Mouse (Mus musculus): ENCODE data around the gene Lrrc3c. TPM values are rescaled to one million over a fixed set of nuclear protein-coding genes. Genes with fewer than 3 reads are reported as not detected.

The Lrrc3c gene
- polyA plus RNA-seq, 1 experiment from 2014 or later: not detected

GRCm38 (mm10) chr11:98584146-98584545, 13.9 kb upstream of the Lrrc3c start:
- no peak overlapping the region for H3K4me2 ChIP-seq (ENCODE audit: low read length)
- no peak for ATAC-seq
- no peak overlapping the region for H3K9ac ChIP-seq (replicated peaks; ENCODE audit: low read depth, low read length)
- no peaks in the 10 kb centered on the region for H3K27me3 ChIP-seq (replicated peaks; ENCODE audit: control insufficient read depth, insufficient read depth, low read length)
- 76% methylated on average over 1 of the region's 1 CpGs for WGBS
- H3K4me3 ChIP-seq (replicated peaks; ENCODE audit: low read length): no peak overlapping the region
- no peak overlapping the region for H3K27ac ChIP-seq (ENCODE audit: low read length)
- peaks cover 24% of the 10 kb centered on the region for H3K4me1 ChIP-seq (replicated peaks; ENCODE audit: control insufficient read depth, insufficient read depth, low read length)
- H3K36me3 ChIP-seq (ENCODE audit: control insufficient read depth, insufficient read depth): peaks cover 6% of the 10 kb centered on the region
- H3K9me3 ChIP-seq (ENCODE audit: control insufficient read depth, low read length): no peaks in the 10 kb centered on the region

- ATAC-seq: no peak
- H3K4me2 ChIP-seq (ENCODE audit: low read length): no peak overlapping the region
- H3K36me3 ChIP-seq (ENCODE audit: control insufficient read depth, insufficient read depth): peaks cover 6% of the 10 kb centered on the region
- H3K4me1 ChIP-seq (replicated peaks; ENCODE audit: control insufficient read depth, insufficient read depth, low read length): peaks cover 24% of the 10 kb centered on the region
- H3K27ac ChIP-seq (ENCODE audit: low read length): no peak overlapping the region
- no peak overlapping the region for H3K4me3 ChIP-seq (replicated peaks; ENCODE audit: low read length)
- 95% methylated on average over 6 of the region's 6 CpGs for WGBS
- H3K27me3 ChIP-seq (replicated peaks; ENCODE audit: control insufficient read depth, insufficient read depth, low read length): no peaks in the 10 kb centered on the region
- H3K9ac ChIP-seq (replicated peaks; ENCODE audit: low read depth, low read length): no peak overlapping the region
- no peaks in the 10 kb centered on the region for H3K9me3 ChIP-seq (ENCODE audit: control insufficient read depth, low read length)
These were observed 13.4 kb upstream of the Lrrc3c start for GRCm38 (mm10) chr11:98584629-98585177.

GRCm38 (mm10) chr11:98586087-98586891, 11.8 kb upstream of the Lrrc3c start:
- H3K9me3 ChIP-seq (ENCODE audit: control insufficient read depth, low read length): no peaks in the 10 kb centered on the region
- peak overlapping the region; percentile 73 for H3K27ac ChIP-seq (ENCODE audit: low read length)
- H3K9ac ChIP-seq (replicated peaks; ENCODE audit: low read depth, low read length): peak overlapping the region; percentile 81
- H3K27me3 ChIP-seq (replicated peaks; ENCODE audit: control insufficient read depth, insufficient read depth, low read length): no peaks in the 10 kb centered on the region
- 1% methylated on average over 22 of the region's 22 CpGs for WGBS
- peaks cover 24% of the 10 kb centered on the region for H3K4me1 ChIP-seq (replicated peaks; ENCODE audit: control insufficient read depth, insufficient read depth, low read length)
- H3K4me2 ChIP-seq (ENCODE audit: low read length): peak overlapping the region; percentile 93
- peak overlapping the region; percentile 87 for H3K4me3 ChIP-seq (replicated peaks; ENCODE audit: low read length)
- H3K36me3 ChIP-seq (ENCODE audit: control insufficient read depth, insufficient read depth): peaks cover 6% of the 10 kb centered on the region
- peak; percentile 26 for ATAC-seq

DNA sequence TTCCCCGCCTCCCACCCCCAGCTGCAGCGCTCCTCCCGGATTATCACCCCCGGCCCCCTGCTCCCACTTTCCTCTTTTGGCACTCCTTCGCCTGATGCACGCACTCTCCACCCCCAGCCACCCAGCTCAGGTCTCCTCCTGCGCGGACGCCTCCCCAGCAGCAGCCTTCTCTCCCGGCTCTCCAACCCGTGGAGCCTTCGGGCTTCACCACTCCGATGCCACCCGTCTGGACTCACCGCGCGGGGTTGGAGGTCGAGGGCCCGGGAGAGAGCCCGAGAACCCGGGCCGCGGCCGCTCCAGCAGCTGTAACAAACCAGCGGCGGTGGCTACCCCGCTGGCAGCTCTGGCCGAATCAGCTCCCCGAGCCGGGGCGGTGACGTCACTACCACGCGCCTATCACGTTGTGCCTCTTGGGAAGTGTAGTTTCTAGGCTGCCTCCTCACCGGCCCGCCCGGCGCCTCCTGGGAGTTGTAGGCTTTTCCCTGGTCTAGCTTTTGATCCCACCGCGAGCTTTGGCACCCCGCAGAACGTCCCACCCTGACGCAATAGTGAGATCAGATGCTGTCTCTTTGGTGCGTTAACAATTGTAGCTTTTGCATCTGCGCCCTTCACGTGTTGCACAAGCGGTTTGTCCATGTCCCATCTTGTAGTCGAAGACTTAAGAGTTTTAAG, 11.1 kb upstream of the Lrrc3c start, which contains the start of gene Ormdl3:
Gene Ormdl3 (minus strand): TSS at position 477 of the 672 bp plus-strand sequence.
- H3K27me3 ChIP-seq (replicated peaks; ENCODE audit: control insufficient read depth, insufficient read depth, low read length): no peaks in the 10 kb centered on the region
- peak; percentile 97 for ATAC-seq
- H3K4me2 ChIP-seq (ENCODE audit: low read length): peak within 1 kb of the TSS; percentile 93
- H3K9me3 ChIP-seq (ENCODE audit: control insufficient read depth, low read length): no peaks in the 10 kb centered on the region
- peak within 1 kb of the TSS; percentile 87 for H3K4me3 ChIP-seq (replicated peaks; ENCODE audit: low read length)
- H3K9ac ChIP-seq (replicated peaks; ENCODE audit: low read depth, low read length): peak within 1 kb of the TSS; percentile 81
- peak within 1 kb of the TSS; percentile 73 for H3K27ac ChIP-seq (ENCODE audit: low read length)
- H3K4me1 ChIP-seq (replicated peaks; ENCODE audit: control insufficient read depth, insufficient read depth, low read length): peaks cover 24% of the 10 kb centered on the region
- peaks cover 6% of the 10 kb centered on the region for H3K36me3 ChIP-seq (ENCODE audit: control insufficient read depth, insufficient read depth)
- 1% methylated on average over 49 of the region's 49 CpGs for WGBS

GRCm38 (mm10) chr11:98587684-98588546, 10.2 kb upstream of the Lrrc3c start:
- H3K4me1 ChIP-seq (replicated peaks; ENCODE audit: control insufficient read depth, insufficient read depth, low read length): peaks cover 24% of the 10 kb centered on the region
- peak overlapping the region; percentile 46 for H3K27ac ChIP-seq (ENCODE audit: low read length)
- WGBS: 6% methylated on average over 20 of the region's 20 CpGs
- peak overlapping the region; percentile 54 for H3K4me2 ChIP-seq (ENCODE audit: low read length)
- H3K27me3 ChIP-seq (replicated peaks; ENCODE audit: control insufficient read depth, insufficient read depth, low read length): 0 out of 2 replicates have a peak, but pooled peaks cover 2% of the 10 kb centered on the region
- H3K4me3 ChIP-seq (replicated peaks; ENCODE audit: low read length): peak overlapping the region; percentile 87
- peak overlapping the region; percentile 34 for H3K9ac ChIP-seq (replicated peaks; ENCODE audit: low read depth, low read length)
- H3K9me3 ChIP-seq (ENCODE audit: control insufficient read depth, low read length): no peaks in the 10 kb centered on the region
- ATAC-seq: 0 out of 2 replicates have a peak, but pooled peaks have one; percentile 15
- H3K36me3 ChIP-seq (ENCODE audit: control insufficient read depth, insufficient read depth): peaks cover 4% of the 10 kb centered on the region

- 58% methylated on average over 6 of the region's 6 CpGs for WGBS
- Histone ChIP-seq H3K9me3 (ENCODE audit: control insufficient read depth, low read length) (no peaks in the 10 kb centered on the region), H3K27me3 (replicated peaks; ENCODE audit: control insufficient read depth, insufficient read depth, low read length) (0 out of 2 replicates have a peak, but pooled peaks cover 2% of the 10 kb centered on the region), H3K27ac (ENCODE audit: low read length) (no peak overlapping the region), H3K4me2 (ENCODE audit: low read length) (no peak overlapping the region), H3K4me1 (replicated peaks; ENCODE audit: control insufficient read depth, insufficient read depth, low read length) (peaks cover 24% of the 10 kb centered on the region), H3K9ac (replicated peaks; ENCODE audit: low read depth, low read length) (no peak overlapping the region), H3K36me3 (ENCODE audit: control insufficient read depth, insufficient read depth) (no peaks in the 10 kb centered on the region), H3K4me3 (replicated peaks; ENCODE audit: low read length) (no peak overlapping the region)
- no peak for ATAC-seq
These were observed 9.2 kb upstream of the Lrrc3c start for GRCm38 (mm10) chr11:98588833-98589281.

DNA sequence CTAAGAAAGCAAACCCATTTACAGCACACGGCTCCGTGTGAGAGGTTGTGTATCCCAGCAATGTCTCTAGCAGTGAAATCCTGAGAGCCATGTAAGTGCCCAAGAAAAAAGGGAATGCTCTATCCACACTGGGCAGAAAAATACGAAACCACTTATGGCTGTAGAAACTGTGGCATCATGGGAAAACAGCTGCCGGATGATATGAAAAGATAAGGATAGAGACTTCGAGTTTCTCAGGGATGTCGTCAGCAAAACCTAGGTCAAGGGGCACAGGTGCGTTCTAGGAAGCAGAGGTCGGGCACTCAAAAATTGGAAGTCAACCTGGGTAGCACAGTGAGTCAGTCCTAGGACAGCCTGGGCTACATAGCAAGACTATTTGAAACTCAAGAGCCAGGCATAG, 8.8 kb upstream of the Lrrc3c start:
- no peak for ATAC-seq
- Histone ChIP-seq H3K4me1 (replicated peaks; ENCODE audit: control insufficient read depth, insufficient read depth, low read length) (peaks cover 24% of the 10 kb centered on the region), H3K9ac (replicated peaks; ENCODE audit: low read depth, low read length) (no peak overlapping the region), H3K4me2 (ENCODE audit: low read length) (no peak overlapping the region), H3K4me3 (replicated peaks; ENCODE audit: low read length) (no peak overlapping the region), H3K36me3 (ENCODE audit: control insufficient read depth, insufficient read depth) (no peaks in the 10 kb centered on the region), H3K27me3 (replicated peaks; ENCODE audit: control insufficient read depth, insufficient read depth, low read length) (0 out of 2 replicates have a peak, but pooled peaks cover 2% of the 10 kb centered on the region), H3K9me3 (ENCODE audit: control insufficient read depth, low read length) (no peaks in the 10 kb centered on the region), H3K27ac (ENCODE audit: low read length) (no peak overlapping the region)
- 83% methylated on average over 8 of the region's 8 CpGs for WGBS

DNA sequence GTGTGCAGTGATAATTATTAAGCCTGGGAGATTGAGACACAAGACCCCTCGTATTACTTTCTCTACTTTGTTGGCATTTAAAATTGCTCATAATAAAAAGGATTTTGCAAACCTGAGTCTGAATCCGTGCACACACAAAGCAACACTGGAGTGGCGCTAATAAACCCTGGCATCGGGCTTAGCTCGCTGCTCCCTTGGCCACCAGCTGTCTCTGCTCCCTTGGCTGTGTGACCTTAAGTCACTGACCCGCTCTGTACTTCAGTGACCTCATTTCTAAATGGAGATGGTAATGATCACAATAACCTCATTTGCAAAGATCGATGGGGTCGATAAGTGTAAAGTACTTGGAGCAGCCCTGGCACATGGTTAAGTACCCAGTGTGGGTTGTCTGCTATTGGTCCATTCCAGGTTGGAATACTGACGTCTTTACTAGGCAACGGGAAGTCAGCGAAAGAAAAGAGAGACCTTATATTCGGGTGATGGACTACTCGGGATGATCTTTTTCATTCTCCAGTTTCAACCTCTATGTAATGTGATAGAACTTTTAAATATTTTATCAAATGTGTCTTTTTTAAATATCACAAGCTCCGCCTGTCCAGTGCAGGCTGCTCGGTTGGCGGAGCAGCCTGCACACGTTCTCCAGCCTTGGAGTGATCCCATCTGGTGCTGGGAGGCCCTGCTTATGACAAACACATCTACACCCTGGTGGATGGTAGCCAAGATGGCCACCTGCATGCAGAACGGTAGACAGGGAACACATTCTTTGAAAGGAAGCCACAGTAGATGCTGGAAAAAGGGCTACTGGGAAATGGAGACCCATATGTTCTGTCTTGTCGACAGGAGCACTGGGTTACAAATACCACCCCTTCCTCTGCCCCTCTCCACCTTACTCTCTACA, 7.3 kb upstream of the Lrrc3c start:
- no peaks in the 10 kb centered on the region for H3K9me3 ChIP-seq (ENCODE audit: control insufficient read depth, low read length)
- WGBS: 67% methylated on average over 19 of the region's 19 CpGs
- 0 out of 2 replicates have a peak, but pooled peaks cover 2% of the 10 kb centered on the region for H3K27me3 ChIP-seq (replicated peaks; ENCODE audit: control insufficient read depth, insufficient read depth, low read length)
- no peak for ATAC-seq
- H3K36me3 ChIP-seq (ENCODE audit: control insufficient read depth, insufficient read depth): no peaks in the 10 kb centered on the region
- H3K4me3 ChIP-seq (replicated peaks; ENCODE audit: low read length): no peak overlapping the region
- H3K4me2 ChIP-seq (ENCODE audit: low read length): no peak overlapping the region
- peaks cover 16% of the 10 kb centered on the region for H3K4me1 ChIP-seq (replicated peaks; ENCODE audit: control insufficient read depth, insufficient read depth, low read length)
- no peak overlapping the region for H3K9ac ChIP-seq (replicated peaks; ENCODE audit: low read depth, low read length)
- H3K27ac ChIP-seq (ENCODE audit: low read length): no peak overlapping the region

Measured in forebrain, embryonic 16.5 days (tissue).